18 mouse cellular contexts compared by ENCODE assay signal in genomic region chr5:105417217-105417616, GRCm38 (mm10). TPM values are rescaled to one million over a fixed set of nuclear protein-coding genes. Genes with fewer than 3 reads are reported as not detected.
DNase-seq lines count a peak whose midpoint lies in the region; ATAC-seq and TF ChIP-seq lines count a peak whose summit lies in the region.
"Had no signal": no experiment of that assay in that cellular context is flagged by ENCODE, and none has a peak within 500 bp of the region (broad histone marks: within the 10 kb centered on the region; RNA-seq: fewer than 3 reads in every experiment).

No protein-coding gene starts in this region.

- H3K4me1 ChIP-seq in erythroblast, embryonic 14.5 days (ENCODE audit: control insufficient read depth), result peaks cover 58% of the 10 kb centered on the region
- H3K4me1 ChIP-seq in liver, embryonic 16.5 days (ENCODE audit: control insufficient read depth, low read depth, low read length), result peaks cover 28% of the 10 kb centered on the region

- peak overlapping the region; percentile 98; the same call in 1 of the 2 replicates for H3K27ac ChIP-seq in layer of hippocampus, adult 2 months
- peak overlapping the region; percentile 20; the same call in 1 of the 2 replicates for H3K27ac ChIP-seq in liver, embryonic 16.5 days (ENCODE audit: low read length)
- H3K27ac ChIP-seq: forebrain, embryonic 10.5 days; limb, embryonic 13.5 days; midbrain, embryonic 10.5 days had no signal

- no peaks in the 10 kb centered on the region for H3K27me3 ChIP-seq in erythroblast, embryonic 14.5 days (ENCODE audit: control insufficient read depth)
- no peaks in the 10 kb centered on the region for H3K27me3 ChIP-seq in liver, embryonic 16.5 days (ENCODE audit: control insufficient read depth, insufficient read depth, low read depth, low read length)

- ATAC-seq in erythroblast, adult 5-6 weeks (replicated peaks; ENCODE audit: low FRiP score, poor library complexity, severe bottlenecking), result no peak
- peak; percentile 12; the same call in 1 of the 2 replicates for ATAC-seq in liver, embryonic 16.5 days (ENCODE audit: low read depth)

- H3K9ac ChIP-seq in liver, embryonic 16.5 days (ENCODE audit: low read depth, low read length), result no peak overlapping the region
- H3K9ac ChIP-seq: limb, embryonic 13.5 days had no signal

- WGBS in liver, embryonic 16.5 days (ENCODE audit: insufficient replicate concordance), result 49% methylated on average over 8 of the region's 8 CpGs

- H3K4me2 ChIP-seq in liver, embryonic 16.5 days (ENCODE audit: low read depth, low read length), result peak overlapping the region; percentile 97

- H3K9me3 ChIP-seq in erythroblast, embryonic 14.5 days (ENCODE audit: control insufficient read depth, low read length), result no peaks in the 10 kb centered on the region
- H3K9me3 ChIP-seq in liver, embryonic 16.5 days (replicated peaks; ENCODE audit: control insufficient read depth, low read length), result no peaks in the 10 kb centered on the region
- H3K9me3 ChIP-seq: limb, embryonic 13.5 days; midbrain, embryonic 10.5 days had no signal

- TF ChIP-seq CTCF in layer of hippocampus, adult 2 months (conservative IDR thresholded peaks at IDR 0.05), result no peak

- H3K36me3 ChIP-seq in erythroblast, embryonic 14.5 days (ENCODE audit: control insufficient read depth), result peaks cover 15% of the 10 kb centered on the region
- no peaks in the 10 kb centered on the region for H3K36me3 ChIP-seq in liver, embryonic 16.5 days (ENCODE audit: control insufficient read depth, insufficient read depth)
- H3K36me3 ChIP-seq: limb, embryonic 13.5 days had no signal

- no peak for DNase-seq in layer of hippocampus, adult 2 months (ENCODE audit: low spot score in 2 of 2)
- DNase-seq in layer of hippocampus, adult 9-10 months (ENCODE audit: low spot score), result no peak
- DNase-seq in c-Kit-positive CD71-positive TER-119-positive erythroid progenitor cells, embryonic 14.5 days (ENCODE audit: low spot score), result peak; percentile 80
- DNase-seq in right cerebral cortex, postnatal 36 days (ENCODE audit: low spot score in 2 of 2), result no peak
- DNase-seq in Muller cell, postnatal 12 days (ENCODE audit: inconsistent ontology term), result no peak
- DNase-seq: adrenal gland, postnatal 10 days; cerebellum, adult 11 months; kidney, adult 18-20 months; kidney, postnatal 4 days; lung, postnatal 10 days; right cerebral cortex, postnatal 4 days; thymus, postnatal 25 days had no signal

- H3K4me3 ChIP-seq in erythroblast, embryonic 14.5 days (replicated peaks), result peak overlapping the region; percentile 86
- H3K4me3 ChIP-seq in layer of hippocampus, adult 2 months, result peak overlapping the region; percentile 91; the same call in 1 of the 2 replicates
- peak overlapping the region; percentile 84 for H3K4me3 ChIP-seq in liver, embryonic 16.5 days (ENCODE audit: low read depth, low read length)
- H3K4me3 ChIP-seq: limb, embryonic 13.5 days; midbrain, embryonic 10.5 days had no signal

RNA-seq across cellular contexts. Expression of gene Lrrc8b, which starts 1.6 kb away (rescaled TPM):
- 0.14 and 0.21 TPM in 2 replicates for polyA plus RNA-seq in erythroblast, embryonic 14.5 days (2012)
- 1.7 and 4.0 TPM in 2 replicates for total RNA-seq in erythroblast, adult 5-6 weeks (2015; ENCODE audit: low replicate concordance)
- 1.2 and 2.0 TPM in 2 replicates for total RNA-seq in erythroblast, adult 5-6 weeks (2017; ENCODE audit: low replicate concordance)
- 10 to 100 TPM; 61.6 TPM for total RNA-seq in layer of hippocampus, adult 2 months (2021)
- 1.8 TPM in 2 replicates for polyA plus RNA-seq in liver, embryonic 16.5 days (2015; fragmentation: Nextera tagmentation; extraction: Ambion mirVana)

Comparison
In these comparisons a context has a peak if more than half of its experiments do, and no peak if none do; other contexts are left out.
1. RNA of gene Lrrc8b, which starts 1.6 kb away (total RNA-seq): 61.6 TPM in layer of hippocampus, adult 2 months; 1.2 to 4.0 TPM in erythroblast, adult 5-6 weeks; every median in the first group is over 10 times any median in the second.
2. Peak in every context shown above with its lines, with median percentiles within 50 percentile points of each other: H3K4me3 ChIP-seq.